Mouse (Mus musculus): ENCODE measurements at regions not wholly inside any gene's neighbourhood (a gene's known extent, or its start where the extent isn't known, plus 50 kb on each side); places are given as distances from the start of the nearest gene placed in this dataset.

DNA sequence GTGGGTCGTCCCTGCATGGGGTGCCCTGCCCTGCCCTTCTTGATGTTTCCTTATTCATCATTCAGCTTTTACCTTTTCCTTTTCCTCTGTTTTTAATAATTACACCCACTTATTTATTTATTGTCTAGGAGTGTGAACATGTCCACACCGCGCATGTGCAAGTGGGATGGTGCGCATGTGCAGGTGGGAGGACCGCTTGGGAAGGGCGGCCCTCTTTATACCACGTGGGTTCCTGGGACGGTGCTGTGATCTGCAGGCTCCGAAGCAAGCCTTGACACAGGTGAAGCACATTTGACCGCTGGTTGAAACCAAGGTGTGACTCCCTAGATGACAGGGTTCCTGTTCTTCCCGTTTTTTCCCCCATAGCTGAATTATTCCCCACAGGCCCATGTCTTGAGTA lies 60.0 kb downstream of the Syf2 start:
- no peak for DNase-seq

DNA sequence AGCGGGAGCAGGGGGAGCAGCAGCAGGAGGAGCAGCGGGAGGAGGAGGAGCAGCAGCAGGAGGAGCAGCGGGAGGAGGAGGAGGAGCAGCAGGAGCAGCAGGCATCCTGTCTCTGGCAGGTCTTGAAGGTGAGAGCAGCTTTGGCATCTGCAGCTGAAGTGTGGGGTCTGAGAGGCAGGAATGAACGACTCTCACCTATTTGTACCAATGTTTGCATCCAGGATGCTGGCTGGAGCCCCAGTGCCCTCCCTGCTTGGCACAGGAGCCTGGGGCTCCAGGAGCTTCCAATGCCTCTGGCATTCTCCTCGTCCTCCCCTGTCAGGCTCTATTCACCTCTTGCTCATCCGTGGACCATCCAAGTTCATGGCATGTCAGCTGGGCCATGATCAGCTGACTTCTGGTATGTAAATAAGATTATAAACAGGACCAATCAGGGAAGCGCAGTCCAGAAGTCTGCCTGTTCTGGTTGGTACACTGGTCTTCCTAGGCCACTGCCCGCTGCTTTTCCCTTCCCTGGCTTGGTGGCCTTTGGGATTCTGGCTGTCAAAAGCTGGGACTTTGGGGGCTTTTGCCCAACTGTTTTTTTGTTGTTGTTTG lies 62.9 kb downstream of the Syf2 start:
- peak; percentile 80 for DNase-seq

GRCm38 (mm10) chr4:134994205-134994604 lies 63.5 kb downstream of the Syf2 start:
- peak; percentile 97 for DNase-seq

DNA sequence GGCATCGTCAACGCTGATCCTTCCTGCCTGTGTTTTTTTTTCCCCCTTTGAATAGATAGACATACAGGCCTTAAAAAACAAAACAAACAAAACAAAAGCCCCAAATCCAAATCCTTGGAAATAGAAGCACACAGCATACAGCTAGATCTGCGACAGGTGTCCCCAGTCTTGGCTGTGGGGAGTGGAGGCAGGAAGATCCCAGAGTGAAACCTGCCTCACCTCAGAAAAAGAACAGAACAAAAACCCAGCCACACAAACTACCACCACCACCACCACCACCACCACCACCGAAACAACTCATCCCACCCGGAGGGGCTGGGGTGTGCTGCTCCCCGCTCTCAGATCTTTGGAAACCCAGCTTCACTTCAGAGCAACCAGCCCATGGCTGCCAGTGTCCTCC lies 64.0 kb downstream of the Syf2 start:
- no peak for DNase-seq

DNA sequence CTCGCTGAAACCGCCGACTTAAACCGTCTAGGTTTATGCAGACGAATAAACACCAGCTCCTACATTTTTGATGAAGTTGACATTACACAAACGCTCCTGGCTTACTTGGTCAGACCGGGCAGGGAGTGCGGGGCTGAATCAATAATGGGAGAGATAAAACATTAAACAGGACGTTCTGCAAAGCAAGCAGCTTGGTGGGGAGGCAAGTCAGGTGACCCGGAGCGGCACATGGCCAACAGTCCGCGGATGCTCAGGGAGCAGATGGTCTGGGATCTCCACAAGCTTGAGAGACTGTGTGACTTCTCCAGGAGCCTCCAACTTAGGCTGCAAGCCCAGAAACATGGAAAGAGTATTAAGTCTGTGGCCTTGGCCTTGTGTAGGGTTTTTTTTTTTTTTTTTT lies 64.4 kb downstream of the Syf2 start:
- DNase-seq, result peak; percentile 97

- no peak for DNase-seq
Observed at GRCm38 (mm10) chr4:134996121-134996520, 65.4 kb downstream of the Syf2 start.

GRCm38 (mm10) chr4:134997461-134998434 lies 67.0 kb downstream of the Syf2 start:
- DNase-seq, result no peak

DNA sequence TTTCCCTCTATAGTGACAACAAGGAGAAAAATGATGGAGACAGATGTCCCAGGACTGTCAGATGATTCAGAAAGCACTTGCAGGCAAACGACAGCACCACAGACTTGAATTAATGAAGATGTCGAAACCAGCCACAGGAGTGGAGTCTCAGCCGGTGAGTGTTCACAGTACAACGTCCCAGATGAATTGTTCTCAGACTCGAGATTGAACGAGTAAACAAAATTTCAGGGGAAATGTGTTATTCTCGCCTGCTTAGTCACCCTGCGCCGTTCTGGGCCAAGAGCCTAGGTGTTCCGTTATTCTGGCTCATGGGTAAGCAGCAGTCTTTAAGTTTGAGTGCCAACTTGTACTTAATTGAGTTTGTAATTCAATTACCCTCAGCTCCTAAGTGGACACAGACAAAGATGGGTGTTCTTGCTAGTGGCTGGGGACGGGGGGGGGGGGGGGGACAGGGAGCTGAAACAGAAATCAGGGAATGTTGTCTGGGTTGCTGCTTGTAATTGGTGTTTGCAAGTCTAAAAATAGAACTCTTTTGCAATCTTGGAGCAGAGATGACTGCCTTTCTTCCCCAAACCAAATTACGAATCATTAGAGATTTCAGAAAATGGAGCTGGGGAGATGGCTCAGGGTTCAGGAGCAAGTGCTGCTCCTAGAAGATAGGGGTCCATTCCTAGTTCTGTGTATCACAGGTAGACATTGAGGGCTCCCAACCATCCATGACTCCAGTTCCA lies 68.4 kb downstream of the Syf2 start:
- DNase-seq, result no peak

DNA sequence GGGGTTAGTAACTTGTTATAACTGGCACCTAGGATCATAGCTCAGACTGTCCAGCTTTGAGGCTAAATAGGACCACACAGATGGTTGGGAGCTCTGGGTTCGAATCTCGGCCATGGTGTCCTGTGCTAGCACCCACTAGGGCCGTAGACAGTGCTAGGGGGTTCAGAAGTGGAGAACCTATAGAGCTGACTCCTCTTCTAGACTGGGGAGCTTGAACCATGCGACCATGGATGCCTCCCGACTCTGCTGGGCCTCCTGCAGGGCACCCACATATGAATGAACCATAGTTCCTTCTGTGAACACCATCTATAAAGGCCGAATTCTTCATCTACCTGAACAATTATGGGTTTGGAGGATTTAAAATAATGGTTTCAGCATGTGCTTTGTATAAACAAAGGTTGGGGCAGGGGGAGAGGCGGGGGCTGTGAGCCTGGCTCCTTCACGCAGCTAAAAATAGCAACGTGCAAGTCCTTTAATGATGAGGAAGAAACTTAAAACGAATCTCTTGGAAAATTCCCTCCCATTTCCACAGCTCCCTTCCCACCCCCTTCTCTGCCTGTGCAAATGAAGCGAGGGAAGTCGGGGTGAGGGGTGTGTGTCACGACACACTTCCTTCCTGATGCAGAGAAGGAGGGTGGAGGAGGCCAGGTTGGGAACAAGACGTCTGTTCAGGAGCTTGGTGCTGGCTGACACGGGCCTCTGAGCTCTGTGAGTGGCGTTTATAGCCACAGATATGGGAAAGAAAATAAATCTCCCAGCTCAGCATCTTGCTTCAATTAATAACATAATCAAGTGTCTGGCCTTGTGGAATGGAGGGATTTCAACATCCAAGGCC lies 71.6 kb downstream of the Syf2 start:
- DNase-seq, result no peak

DNA sequence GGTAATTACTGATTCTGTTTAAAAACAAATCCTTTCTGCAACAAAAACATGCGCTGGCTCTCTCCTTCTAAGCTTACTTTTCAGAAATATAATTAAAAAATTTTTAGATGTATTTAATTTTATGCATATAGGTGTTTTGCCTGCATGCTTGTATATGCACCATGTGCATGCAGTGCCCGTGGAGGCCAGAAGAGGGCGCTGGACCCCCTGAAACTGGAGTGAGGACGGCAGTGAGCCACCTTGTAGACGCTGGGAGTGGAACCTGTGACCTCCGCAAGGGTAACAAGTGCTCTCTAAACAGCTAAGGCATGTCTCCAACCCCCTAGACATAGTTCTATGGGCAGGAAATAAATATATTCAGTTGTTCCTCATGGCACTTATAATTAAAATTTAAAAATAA lies 80.7 kb downstream of the Syf2 start:
- no peak for DNase-seq

DNA sequence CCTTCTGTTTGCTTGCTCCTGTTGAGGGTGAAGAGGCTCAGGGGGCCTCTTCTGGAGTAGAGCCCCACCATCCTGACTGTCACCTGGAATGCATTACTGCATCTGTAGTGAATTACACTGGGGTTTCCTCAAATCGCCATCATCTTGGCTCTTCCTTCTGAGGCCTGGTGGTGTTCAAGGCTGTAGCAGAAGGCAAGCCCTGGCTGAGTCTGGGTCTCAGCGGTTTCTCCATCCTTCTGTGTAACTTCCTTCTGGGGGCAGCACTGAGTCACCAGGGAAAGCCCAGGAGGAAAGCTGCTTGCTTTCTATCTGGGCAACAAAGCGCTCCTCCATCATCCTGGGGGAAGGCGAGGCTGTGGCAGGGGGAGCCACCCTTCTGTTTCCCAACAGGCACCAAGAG lies 82.2 kb downstream of the Syf2 start:
- DNase-seq, result no peak

GRCm38 (mm10) chr4:135013932-135014331 lies 83.2 kb downstream of the Syf2 start:
- no peak for DNase-seq

GRCm38 (mm10) chr4:135018018-135018417 lies 87.3 kb downstream of the Syf2 start:
- no peak for DNase-seq

DNA sequence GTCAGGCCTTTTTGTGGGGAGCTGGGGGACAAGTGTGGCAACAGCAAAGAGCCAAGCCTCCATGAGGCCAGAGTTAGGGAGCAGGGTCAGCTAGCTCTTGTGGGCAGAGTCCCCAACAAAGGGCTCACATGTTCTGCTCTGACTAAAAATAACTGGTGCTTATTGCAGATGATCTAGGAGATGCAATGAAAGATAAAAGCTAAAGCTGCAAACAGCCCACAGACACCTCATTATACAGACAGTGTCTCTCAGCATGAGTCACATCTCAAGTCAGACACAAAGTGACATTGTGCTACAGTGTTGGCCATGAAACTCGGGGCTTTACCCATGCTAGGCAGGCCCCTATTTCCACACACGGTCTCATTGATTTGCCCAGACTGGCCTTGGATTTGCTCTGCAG lies 88.4 kb downstream of the Syf2 start:
- no peak for DNase-seq

GRCm38 (mm10) chr4:135020262-135020991 lies 89.7 kb downstream of the Syf2 start:
- no peak for DNase-seq

DNA sequence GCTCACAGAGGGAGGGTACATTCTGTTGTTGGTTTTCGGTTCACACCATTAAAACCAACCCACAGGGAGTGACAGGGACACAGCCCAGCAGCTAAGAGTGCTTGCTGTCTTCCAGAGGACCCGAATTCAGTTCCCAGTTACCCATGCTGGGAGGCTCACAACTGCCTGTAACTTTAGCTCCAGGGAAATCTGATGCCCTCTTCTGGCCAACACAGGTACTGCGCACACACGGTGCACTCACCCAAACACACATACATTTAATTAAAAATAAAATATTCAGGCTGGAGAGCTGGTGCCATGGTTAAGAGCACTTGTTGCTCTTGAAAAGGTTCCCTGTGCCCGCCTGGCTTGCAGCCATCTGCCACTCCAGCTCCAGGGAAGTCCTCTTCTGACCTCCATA lies 92.5 kb downstream of the Syf2 start:
- DNase-seq, result no peak

DNA sequence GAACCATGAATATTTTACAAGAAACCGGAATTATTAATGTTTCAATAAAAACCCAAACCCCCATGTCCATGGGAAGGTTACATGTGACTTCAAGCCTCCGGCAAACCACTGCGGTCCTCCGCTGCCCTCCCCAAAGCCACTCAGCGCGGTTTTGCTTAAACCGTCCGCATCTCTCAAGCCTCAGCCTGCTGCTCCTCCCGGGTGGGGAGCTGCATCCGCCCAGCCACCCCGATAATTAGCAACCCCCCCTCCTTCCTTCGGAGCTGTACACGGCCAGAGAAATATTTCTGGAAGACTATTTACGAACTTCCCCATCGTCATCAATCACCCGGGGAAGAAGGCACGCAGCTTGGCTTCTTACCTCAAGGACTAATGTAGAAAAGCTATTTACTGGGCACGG lies 94.7 kb upstream of the Runx3 start:
- no peak for DNase-seq

- no peak for DNase-seq
Observed at GRCm38 (mm10) chr4:135027136-135027535, 93.3 kb upstream of the Runx3 start.

DNA sequence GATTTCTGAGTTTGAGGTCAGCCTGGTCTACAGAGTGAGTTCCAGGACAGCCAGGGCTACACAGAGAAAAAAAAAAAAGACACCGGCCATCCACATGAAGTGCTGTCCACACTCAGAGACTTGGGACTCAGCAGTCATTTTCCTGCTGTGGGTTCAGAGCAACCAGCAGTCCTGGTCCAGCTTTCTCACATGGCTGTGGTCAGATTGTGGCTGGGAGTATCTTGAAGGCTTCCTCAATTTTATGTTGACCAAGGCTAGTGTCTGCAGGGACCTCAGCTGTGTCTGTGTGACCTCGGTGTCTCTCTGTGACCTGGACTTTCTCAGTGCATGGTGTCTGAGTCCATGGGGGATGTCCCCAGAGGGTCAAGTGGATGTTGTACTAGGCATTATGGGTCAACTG lies 90.7 kb upstream of the Runx3 start:
- DNase-seq, result no peak

GRCm38 (mm10) chr4:135032461-135032860 lies 88.0 kb upstream of the Runx3 start:
- DNase-seq, result no peak

- no peak for DNase-seq
Observed at GRCm38 (mm10) chr4:135033302-135033701, 87.2 kb upstream of the Runx3 start.

DNA sequence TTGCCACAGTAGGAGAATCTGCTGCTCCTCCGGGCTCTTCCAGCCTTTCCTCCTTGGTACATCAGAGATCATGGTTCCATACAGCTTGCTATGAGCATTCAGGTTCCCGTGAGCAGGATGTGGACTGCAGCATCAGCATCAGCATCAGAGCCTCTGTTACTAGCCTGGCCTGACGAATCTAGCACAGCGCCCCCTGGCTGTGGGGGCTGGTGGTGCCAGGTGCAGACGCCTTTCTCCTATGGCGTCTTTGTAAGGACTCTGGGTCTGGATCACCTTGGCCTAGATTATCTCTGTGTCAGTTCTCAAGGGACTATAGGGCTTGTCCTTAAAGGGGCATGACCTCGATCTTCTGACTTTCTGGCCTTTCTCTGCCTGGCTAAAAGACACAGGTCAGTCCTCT lies 86.0 kb upstream of the Runx3 start:
- DNase-seq, result peak; percentile 15
